Mouse (Mus musculus) E14TG2a.4 (cell line): ENCODE measurements around the gene Gtf3c2.

Experiments
- CTCF ChIP-seq: conservative IDR thresholded peaks from 2 replicates; pipeline ENCODE4 v1.5.1; 2014; ENCODE audit warnings: low read length
- POU5F1 ChIP-seq: IDR thresholded peaks from 2 replicates; pipeline ENCODE4 v1.6.1; 2014; ENCODE audit warnings: low read length, borderline replicate concordance

DNA sequence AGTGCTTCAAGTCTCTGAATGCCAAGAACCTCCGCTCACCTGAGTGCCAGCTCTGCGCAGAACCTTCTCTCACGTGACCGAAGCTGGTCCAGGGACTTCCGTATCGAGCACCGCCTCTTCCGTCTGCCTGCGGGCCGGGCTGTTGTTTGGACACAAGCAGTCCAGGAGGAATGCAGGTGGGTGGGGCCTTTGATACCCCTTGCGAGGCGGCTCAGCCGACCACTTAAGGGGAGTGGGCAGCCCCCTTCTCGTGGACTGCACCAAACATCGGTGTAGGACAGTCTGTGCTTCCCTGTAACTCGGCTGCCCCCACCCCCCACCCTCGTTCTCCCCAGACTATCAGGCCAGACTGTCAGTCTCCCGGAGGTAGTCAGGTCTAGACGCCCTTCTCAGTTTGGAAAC, 25.8 kb downstream of the Gtf3c2 start, which contains the start of gene Mpv17:
- no peak for TF ChIP-seq CTCF
- no peak for TF ChIP-seq POU5F1
